Mouse (Mus musculus) heart, postnatal 0 days (tissue): Measurements from ENCODE around the gene Wdr75. TPM values are rescaled to one million over a fixed set of nuclear protein-coding genes. Genes with fewer than 3 reads are reported as not detected.
A peak's percentile ranks its signal among the peaks of the same experiment; 100 is the strongest.

Experiments
- ATAC-seq: fragments of 200-750 bp; cut with Nextera tagmentation; 2 replicates; pipeline ENCODE4 v1.8.0; 2017; ENCODE audit warnings: low read depth, moderate number of reproducible peaks, moderate library complexity; ENCODE audit not compliant: insufficient read depth
- DNase-seq: peaks from one replicate; pipeline ENCODE4 v3.0.0-alpha.2; 2016; ENCODE audit warnings: low spot score
- H3K27ac ChIP-seq: fragments of 300-500 bp; sonication (generic); 2 replicates; pipeline ENCODE4 v1.5.1; 2014; ENCODE audit warnings: low read depth, mild to moderate bottlenecking
- H3K27me3 ChIP-seq: fragments of 300-500 bp; sonication (generic); 2 replicates; pipeline ENCODE4 v1.6.1; 2014; ENCODE audit warnings: low read length, mixed read lengths; ENCODE audit not compliant: control insufficient read depth, insufficient read depth
- H3K36me3 ChIP-seq: fragments of 300-500 bp; sonication (generic); replicated peaks from 2 replicates; pipeline ENCODE4 v1.6.1; 2014; ENCODE audit warnings: low read length, mixed read lengths; ENCODE audit not compliant: control insufficient read depth, insufficient read depth
- H3K4me1 ChIP-seq: fragments of 300-500 bp; sonication (generic); 2 replicates; pipeline ENCODE4 v1.6.1; 2014; ENCODE audit warnings: antibody characterized with exemption; ENCODE audit not compliant: control insufficient read depth, insufficient read depth
- H3K4me2 ChIP-seq: fragments of 300-500 bp; sonication (generic); 2 replicates; pipeline ENCODE4 v1.6.1; 2014; ENCODE audit warnings: low read depth, mild to moderate bottlenecking, low read length, moderate library complexity
- H3K4me3 ChIP-seq: fragments of 300-500 bp; sonication (generic); 2 replicates; pipeline ENCODE4 v1.5.1; 2014; ENCODE audit warnings: low read depth, low read length
- H3K9ac ChIP-seq: fragments of 300-500 bp; sonication (generic); replicated peaks from 2 replicates; pipeline ENCODE4 v1.6.1; 2014; ENCODE audit warnings: low read depth, low read length, mixed read lengths
- H3K9me3 ChIP-seq: fragments of 300-500 bp; sonication (generic); replicated peaks from 2 replicates; pipeline ENCODE4 v1.6.1; 2016; ENCODE audit warnings: low read length; ENCODE audit not compliant: control insufficient read depth
- CTCF ChIP-seq: IDR thresholded peaks from 2 replicates; pipeline ENCODE4 v1.5.1; 2016; ENCODE audit warnings: antibody characterized with exemption, control low read depth, low read depth
- EP300 ChIP-seq: IDR thresholded peaks from 2 replicates; pipeline ENCODE4 v1.6.1; 2016; ENCODE audit warnings: antibody characterized with exemption, low read depth
- WGBS: fragments of 180-500 bp; shearing (Covaris S2); extraction: QIAGEN DNeasy Blood & Tissue Kit; methylation state at CpG from one replicate; pipeline ENCODE4 v1.1.7; 2014; 5-methylcytosine and 5-hydroxymethylcytosine counted together
- polyA plus RNA-seq: library from polyadenylated mRNA; unstranded; fragments of >200 nt; fragmentation: Nextera tagmentation; extraction: Ambion mirVana; gene quantifications from 2 replicates; pipeline ENCODE4 v1.2.1, GENCODE M21; 2015
- total RNA-seq: library from RNA; depleted of rRNA; stranded (reverse); fragments of >200 nt; gene quantifications from 2 replicates; pipeline ENCODE4 v1.2.3, GENCODE M21; 2014; ENCODE audit warnings: low replicate concordance; rRNA removed

Gene Wdr75
- total RNA-seq, result 99.0 and 178 TPM in 2 replicates
- 21.1 and 23.2 TPM in 2 replicates for polyA plus RNA-seq

GRCm38 (mm10) chr1:45794969-45795908 is at the start of gene Wdr75:
Wdr75 (plus strand) TSS chr1:45795166.
- WGBS, result under 1% methylated on average over 70 of the region's 70 CpGs
- H3K36me3 ChIP-seq, result peaks cover 8% of the 10 kb centered on the region; the same call in 1 of the 2 replicates
- H3K4me1 ChIP-seq, result peaks cover 7% of the 10 kb centered on the region; the same call in 1 of the 2 replicates
- H3K27me3 ChIP-seq, result no peaks in the 10 kb centered on the region
- TF ChIP-seq CTCF, result no peak
- peak; percentile 76; the same call in 1 of the 2 replicates for TF ChIP-seq EP300
- no peaks in the 10 kb centered on the region for H3K9me3 ChIP-seq
- H3K27ac ChIP-seq, result peak within 1 kb of the TSS; percentile 97
- ATAC-seq (peak; percentile 99), DNase-seq (peak; percentile 95)
- peak within 1 kb of the TSS; percentile 89 for H3K4me2 ChIP-seq
- peak within 1 kb of the TSS; percentile 96 for H3K9ac ChIP-seq
- peak within 1 kb of the TSS; percentile 99 for H3K4me3 ChIP-seq

GRCm38 (mm10) chr1:45755902-45756301 is 39.1 kb upstream of the Wdr75 start:
- no peaks in the 10 kb centered on the region for H3K27me3 ChIP-seq
- peak overlapping the region; percentile 7; the same call in 1 of the 2 replicates for H3K27ac ChIP-seq
- ATAC-seq (0 out of 2 replicates have a peak, but pooled peaks have one; percentile 20), DNase-seq (no peak)
- H3K9ac ChIP-seq, result no peak overlapping the region
- H3K4me3 ChIP-seq, result no peak overlapping the region
- H3K9me3 ChIP-seq, result no peaks in the 10 kb centered on the region
- H3K36me3 ChIP-seq, result no peaks in the 10 kb centered on the region
- TF ChIP-seq EP300 (no peak), CTCF (no peak)
- H3K4me1 ChIP-seq, result no peaks in the 10 kb centered on the region
- H3K4me2 ChIP-seq, result no peak overlapping the region

- Histone ChIP-seq H3K27me3 (no peaks in the 10 kb centered on the region), H3K36me3 (no peaks in the 10 kb centered on the region), H3K4me3 (no peak overlapping the region), H3K4me2 (no peak overlapping the region), H3K27ac (no peak overlapping the region), H3K9ac (no peak overlapping the region), H3K4me1 (no peaks in the 10 kb centered on the region), H3K9me3 (no peaks in the 10 kb centered on the region)
- DNase-seq (peak; percentile 13), ATAC-seq (no peak)
- TF ChIP-seq EP300, result no peak
Observed at GRCm38 (mm10) chr1:45756707-45757106, 38.3 kb upstream of the Wdr75 start.

GRCm38 (mm10) chr1:45758011-45758410 is 37.0 kb upstream of the Wdr75 start:
- no peak for ATAC-seq
- Histone ChIP-seq H3K9ac (no peak overlapping the region), H3K4me2 (no peak overlapping the region), H3K27ac (no peak overlapping the region), H3K36me3 (no peaks in the 10 kb centered on the region), H3K27me3 (no peaks in the 10 kb centered on the region), H3K4me3 (no peak overlapping the region), H3K9me3 (no peaks in the 10 kb centered on the region), H3K4me1 (no peaks in the 10 kb centered on the region)
- TF ChIP-seq EP300, result no peak
- no peak for TF ChIP-seq CTCF
- no peak for DNase-seq
- WGBS, result 66% methylated on average over 1 of the region's 1 CpGs

- H3K27me3 ChIP-seq, result no peaks in the 10 kb centered on the region
- no peaks in the 10 kb centered on the region for H3K9me3 ChIP-seq
- H3K9ac ChIP-seq, result no peak overlapping the region
- 39% methylated on average over 4 of the region's 4 CpGs for WGBS
- TF ChIP-seq CTCF (no peak), EP300 (no peak)
- DNase-seq (no peak), ATAC-seq (no peak)
- no peaks in the 10 kb centered on the region for H3K36me3 ChIP-seq
- H3K4me3 ChIP-seq, result no peak overlapping the region
- no peak overlapping the region for H3K4me2 ChIP-seq
- no peaks in the 10 kb centered on the region for H3K4me1 ChIP-seq
- H3K27ac ChIP-seq, result 0 out of 2 replicates have a peak overlapping the region, but pooled peaks have one; percentile 4
Observed at GRCm38 (mm10) chr1:45760667-45761467, 34.1 kb upstream of the Wdr75 start.
